Mouse (Mus musculus): ENCODE measurements around the gene Otulinl. TPM values are rescaled to one million over a fixed set of nuclear protein-coding genes. Genes with fewer than 3 reads are reported as not detected.

Gene Otulinl
- total RNA-seq, 2 experiments from 2014 or later = 1.2 to 3.6 TPM

DNA sequence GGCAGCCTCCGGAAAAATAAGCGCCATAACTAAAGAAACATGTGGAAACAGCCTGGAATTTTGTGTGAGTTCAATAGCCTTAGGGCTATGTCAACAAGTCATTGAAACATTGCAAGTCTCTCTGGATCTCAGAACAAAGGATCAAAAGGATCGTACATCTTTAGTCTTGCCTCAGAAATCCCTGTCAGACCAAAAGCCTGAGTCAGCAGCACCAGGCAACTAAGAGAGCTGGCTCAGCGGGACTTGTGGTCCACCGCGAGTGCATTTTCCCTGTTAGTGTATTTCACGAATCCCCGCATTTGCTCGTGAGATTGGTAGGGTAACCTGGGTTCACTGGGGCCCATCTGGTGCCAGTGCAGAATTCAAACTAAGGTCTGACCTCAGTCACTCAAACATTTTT lies 1.2 kb upstream of the Otulinl start:
- intact Hi-C loops (cut with DNase I) = loop anchor here (10.0 kb wide), 1 partner anchor 502 kb away; no protein-coding TSS in a partner anchor
- no peak for DNase-seq

DNA sequence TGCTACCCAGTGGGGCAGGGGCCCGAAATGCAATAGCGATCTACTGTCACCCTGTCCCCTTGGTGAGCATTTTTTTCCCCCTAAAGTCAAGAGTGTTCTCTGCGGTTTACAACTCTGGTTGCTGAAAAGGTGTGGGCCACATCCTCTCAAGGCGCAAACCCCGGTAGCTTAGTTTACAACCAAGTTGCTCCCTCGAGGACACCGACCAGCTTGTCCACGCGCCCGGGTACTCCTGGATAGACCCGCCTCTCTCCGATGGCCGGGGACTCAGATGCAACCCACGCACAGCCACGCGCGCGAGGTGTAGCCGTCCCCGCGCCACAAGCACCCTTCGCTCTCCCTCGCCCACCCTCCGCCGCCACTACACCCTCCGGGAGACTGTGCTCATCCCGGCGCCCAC lies 382 bp downstream of the Otulinl start:
- intact Hi-C loops (cut with DNase I) = loop anchor here (10.0 kb wide), 1 partner anchor 504 kb away; no protein-coding TSS in a partner anchor
- no peak for DNase-seq

DNA sequence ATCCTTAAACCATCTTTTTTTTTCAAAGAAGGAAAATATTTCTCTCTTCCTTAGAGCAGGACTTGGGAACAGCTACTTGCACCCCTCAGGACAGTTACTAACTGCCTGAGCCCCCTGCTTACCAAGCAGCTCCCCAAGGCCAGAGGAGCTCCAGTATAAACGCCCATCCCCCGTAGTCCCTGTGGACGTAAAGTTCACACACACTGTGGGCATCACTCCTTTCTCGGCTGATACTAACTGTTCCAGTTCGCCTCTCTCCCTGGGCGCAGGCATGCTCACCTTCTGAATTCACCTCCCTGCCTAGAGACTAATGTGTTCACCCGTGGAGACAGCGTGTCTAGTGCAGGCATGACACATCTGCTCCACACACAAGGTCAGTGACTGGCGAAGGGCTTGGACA lies 2.9 kb downstream of the Otulinl start:
- DNase-seq = no peak
- intact Hi-C loops (cut with DNase I) = no loop called here

DNA sequence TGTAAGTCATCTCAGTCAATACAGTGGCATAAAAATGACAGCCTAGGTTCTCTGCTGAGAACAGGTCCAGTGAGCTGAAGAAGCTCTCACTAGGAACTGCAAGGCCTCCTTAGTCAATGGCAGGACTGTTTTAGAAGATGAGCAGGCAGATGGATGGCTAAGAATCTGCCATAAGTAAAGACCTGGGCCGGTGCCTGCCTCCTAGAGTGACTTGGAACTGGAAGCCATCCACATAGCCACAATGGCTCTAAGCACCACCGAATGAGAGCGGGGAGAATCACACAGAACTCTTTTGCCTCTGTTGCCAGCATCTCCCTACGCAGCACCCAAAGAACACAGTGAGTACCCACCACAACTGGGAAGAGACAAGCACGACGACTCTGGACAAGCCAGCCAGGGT lies 3.6 kb downstream of the Otulinl start:
- intact Hi-C loops (cut with DNase I) = no loop called here

DNA sequence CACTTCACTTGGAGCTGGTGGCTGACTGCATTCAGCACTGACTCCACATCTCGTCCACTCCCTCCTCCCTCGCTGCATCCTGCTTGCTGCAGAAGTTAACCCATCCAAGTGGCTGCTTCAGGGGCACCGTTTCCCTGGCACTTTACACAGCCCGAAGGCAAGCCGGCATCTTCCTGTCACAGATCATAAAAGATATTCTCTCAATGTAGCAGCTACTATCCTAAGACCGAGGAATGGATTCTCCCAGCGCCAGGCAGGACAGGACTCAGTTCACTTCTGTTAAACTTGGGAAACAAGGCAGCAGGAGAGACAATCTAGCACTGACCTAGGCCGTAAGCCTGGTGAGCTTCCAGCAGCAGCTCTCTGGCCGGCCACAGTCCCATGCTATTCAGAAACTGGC lies 5.2 kb downstream of the Otulinl start:
- intact Hi-C loops (cut with DNase I) = no loop called here

More for the DNA sequence above, 3.6 kb downstream of the Otulinl start:
- no peak for DNase-seq

DNA sequence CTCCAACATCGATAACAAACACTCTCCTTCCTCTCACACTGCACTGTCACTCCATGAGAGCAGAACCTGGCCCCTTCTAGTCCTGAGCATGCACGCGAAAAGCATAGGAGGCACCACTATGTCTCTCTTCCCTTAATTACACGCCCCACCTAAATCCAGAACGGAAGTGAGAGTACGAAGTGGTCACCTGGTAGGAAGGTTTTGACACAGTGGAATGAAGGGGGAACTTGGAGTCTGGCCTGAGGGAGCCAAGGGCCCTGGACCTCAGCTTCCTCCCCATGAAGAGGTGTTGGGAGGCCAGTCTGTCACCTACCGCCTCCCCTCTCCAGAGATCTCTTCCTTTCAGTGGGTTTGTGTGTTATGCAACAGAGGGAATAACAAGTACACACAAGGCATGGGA lies 6.3 kb downstream of the Otulinl start:
- intact Hi-C loops (cut with DNase I) = no loop called here
- no peak for DNase-seq

More for the DNA sequence above, 5.2 kb downstream of the Otulinl start:
- no peak for DNase-seq

DNA sequence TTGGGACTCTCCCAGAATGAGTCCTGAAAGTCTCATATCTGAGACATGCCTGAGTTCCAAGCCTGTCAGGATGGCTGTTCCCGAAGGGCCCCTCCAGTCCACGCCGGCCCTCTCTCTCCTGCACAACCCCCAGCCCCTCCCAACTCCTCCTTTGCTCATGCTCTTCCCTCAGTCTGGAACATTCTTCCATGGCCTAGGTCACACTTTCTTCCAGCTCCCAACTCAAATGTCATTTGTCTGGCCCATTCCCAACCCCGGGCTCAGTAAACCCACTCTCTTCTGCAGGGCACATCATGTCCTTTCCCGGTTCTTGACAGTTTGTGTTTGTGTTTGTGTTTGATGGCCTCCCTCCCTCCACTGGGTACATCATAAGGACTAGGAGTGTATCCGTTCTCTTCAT lies 7.3 kb downstream of the Otulinl start:
- intact Hi-C loops (cut with DNase I) = no loop called here
- DNase-seq = no peak

DNA sequence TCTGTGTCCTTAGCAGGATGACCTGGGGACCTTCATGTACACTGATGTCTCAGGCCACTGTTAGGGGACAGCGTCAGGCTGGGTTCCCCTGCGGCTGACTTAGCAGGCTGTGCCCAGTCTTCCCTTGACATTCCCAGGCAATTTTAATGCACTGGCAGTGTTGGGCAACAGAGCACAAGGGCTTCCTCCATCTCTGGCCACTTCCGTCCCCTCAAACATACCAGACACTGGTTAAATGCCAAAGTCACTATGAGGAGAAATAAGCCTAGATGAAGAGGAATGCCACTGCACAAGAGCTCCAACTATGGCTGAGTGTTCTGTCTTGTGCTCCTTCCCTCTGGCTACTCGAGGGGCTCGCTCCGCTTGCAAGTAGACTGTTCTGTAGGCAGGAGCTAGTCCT lies 8.2 kb downstream of the Otulinl start:
- intact Hi-C loops (cut with DNase I) = no loop called here
- no peak for DNase-seq

DNA sequence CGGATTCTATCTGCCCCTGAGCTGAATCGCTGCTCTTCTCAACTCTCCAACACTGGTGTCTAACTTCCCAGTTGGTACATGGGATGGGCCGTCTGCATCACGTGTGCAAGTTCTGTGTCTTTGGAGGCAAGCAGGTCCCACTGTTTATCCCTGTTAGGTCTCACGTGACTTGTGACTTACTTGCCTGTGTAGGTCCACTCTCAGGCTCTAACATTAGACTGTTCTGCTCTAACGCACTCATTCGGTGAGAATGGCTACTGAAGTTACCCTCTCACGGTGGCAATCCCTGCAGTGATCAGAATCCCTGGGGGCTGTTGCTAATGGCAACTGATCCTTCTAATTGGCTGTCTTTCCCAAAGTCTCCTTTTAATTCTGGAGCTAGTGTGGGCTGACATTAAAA lies 9.1 kb downstream of the Otulinl start:
- DNase-seq = no peak
- intact Hi-C loops (cut with DNase I) = no loop called here

DNA sequence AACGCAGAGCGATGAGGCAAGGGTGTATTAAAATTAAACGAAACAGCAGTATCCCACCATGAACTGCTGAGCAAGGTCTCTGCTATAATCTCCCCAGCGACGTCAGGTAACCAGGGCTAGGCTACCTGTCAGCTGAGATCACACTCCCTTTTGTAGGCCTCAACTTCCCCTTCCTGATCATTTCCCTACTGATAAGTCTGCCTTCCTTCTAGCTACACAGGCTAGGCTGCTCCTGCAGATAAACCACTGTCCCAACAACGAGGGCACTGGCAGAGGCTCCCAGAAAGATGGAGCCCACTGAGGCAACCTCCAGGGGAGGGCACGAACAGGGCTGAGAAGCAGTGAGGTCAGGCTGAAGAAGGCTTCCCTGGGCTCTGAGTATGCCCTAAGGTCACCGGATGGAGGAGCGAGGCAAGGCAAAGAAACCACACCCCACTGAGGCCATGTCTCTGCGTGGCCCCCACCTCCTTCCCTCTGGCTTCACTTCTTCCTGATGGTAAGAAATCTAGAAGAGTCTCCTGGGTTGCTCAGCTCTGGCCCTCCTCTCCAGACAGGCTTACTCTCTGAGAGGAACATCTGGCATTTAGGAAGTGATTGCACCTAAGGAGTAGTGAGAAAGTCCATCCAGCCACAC lies 9.7 kb downstream of the Otulinl start:
- intact Hi-C loops (cut with DNase I) = no loop called here
- DNase-seq = no peak

DNA sequence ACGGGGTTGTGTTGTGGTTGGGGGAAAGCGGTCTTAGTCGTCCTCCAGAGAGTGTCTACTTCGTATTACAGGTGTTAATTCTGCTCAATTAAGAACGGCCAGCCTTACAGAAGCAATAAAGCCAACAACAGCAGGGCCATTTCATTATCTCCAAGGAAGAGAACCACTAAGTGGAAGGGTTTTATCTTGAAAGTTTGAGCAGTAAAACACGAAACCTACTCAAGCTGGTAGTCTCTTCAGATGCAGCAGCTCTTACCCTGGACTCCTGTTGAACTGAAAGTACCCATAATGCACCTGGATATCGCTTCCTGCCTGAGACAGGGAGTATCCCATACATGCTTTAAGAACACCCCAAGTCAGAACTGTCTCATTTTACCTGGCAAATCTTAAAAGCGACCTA lies 10.7 kb downstream of the Otulinl start:
- DNase-seq = no peak
- intact Hi-C loops (cut with DNase I) = no loop called here

DNA sequence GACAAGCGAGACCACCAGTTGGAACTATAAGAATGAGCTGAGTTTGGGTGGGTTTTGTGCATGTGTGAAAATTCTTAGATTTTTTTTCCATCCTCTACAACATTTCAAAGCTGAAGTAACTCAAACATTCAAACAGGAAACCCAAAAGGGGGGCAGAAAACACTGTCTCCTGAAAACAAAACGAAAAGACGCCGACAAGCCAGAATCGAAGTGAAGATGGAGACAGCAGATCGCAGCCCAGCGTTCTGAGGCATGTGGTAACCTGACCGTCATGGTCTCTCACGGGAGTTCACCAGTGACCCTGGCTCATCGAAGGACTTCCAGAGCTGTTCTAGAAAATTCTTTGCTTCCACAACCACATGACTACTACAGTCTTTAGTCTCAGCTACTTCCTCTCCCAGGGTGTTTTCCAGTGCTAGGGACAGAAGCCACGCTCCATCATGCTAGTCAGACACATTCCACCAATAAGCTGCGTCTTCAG lies 11.4 kb downstream of the Otulinl start:
- DNase-seq = no peak
- intact Hi-C loops (cut with DNase I) = no loop called here

DNA sequence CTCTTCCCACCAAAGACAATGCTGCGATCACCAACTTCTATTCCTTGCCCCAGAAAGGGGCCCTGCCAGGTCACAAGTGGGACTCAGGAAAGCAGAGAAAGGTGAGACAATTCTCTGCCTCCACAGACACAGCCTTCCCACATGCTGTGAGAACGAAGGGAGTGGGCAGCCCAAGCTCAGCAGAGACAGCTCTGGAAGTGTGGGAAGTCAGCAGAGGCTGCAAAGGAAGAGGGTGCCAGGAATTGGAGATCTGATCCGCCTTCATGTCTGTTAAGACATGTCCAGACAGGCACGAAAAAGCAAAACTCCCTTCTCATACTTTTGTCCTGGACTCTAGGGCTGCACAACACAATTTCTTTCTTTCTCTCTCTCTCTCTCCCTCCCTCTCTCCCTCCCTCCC lies 12.1 kb downstream of the Otulinl start:
- intact Hi-C loops (cut with DNase I) = no loop called here
- DNase-seq = no peak

DNA sequence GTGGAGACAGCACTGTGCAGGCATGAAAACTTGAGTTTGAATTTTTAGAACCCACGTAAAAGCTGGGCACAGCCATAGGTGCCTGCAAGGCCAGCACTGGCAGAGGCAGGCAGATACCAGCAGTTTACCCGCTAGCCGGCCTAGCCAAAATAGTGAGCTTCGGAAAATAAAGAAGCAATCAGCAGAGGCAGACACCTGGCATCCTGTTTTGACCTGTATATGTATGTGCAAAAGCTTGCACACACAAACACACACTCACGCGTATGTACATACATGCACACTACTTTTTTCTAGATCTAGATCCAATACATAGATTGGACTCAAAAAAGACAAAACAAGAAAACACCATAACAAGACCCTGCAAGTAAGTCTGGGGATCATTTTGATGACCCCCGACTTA lies 12.8 kb downstream of the Otulinl start:
- DNase-seq = no peak
- intact Hi-C loops (cut with DNase I) = no loop called here

DNA sequence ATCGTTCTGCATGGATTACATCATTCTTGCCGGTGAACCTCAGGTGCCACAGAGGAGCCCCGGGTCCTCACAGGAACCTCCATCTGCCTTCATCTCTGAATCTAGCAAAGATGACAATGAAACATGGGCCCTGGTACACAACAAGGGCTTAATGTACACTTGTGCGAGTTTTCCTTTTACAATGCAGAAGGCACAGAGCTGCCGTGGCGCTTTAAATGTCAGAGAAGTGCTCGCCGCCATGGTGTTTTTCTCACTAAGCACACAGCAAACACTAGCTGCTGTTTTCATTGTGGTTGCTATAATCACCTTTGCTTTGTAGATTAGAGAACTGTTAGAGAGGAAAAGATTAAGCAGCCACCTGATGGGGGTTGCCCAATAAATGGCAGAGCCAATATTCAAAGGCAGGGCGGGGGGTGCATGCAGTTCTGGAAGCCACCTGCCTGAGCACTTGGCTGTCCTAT lies 13.3 kb downstream of the Otulinl start:
- intact Hi-C loops (cut with DNase I) = no loop called here
- no peak for DNase-seq

DNA sequence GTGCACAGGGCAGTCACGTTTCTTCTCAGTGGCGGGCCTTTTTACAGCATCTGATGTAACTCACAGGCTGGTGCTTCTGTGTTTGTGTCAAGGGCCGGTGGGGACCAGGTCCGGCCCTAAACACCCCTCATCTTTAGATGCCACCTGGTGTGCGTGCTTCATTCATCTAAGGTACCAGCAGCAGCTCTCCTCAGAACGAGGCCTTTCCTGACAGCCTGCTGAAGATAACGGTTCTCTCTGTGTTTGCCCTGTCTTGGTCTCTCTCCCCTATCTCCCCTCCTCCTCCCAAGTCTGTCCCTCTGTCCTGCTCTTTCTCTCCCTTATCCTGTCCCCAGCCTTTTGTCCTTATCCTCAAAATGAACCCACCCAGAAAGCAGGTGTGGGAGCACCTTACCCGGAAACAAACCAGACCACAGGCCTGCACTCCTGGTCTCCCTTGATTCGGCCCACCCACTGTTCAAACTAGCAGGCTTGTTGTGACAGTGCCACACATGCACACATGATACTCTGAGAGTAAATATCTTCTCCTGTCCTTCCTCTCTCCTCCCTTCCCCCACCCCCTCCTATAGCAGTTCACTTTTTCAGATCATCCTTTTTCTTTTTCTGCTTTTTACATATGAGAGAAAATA lies 14.4 kb downstream of the Otulinl start:
- no peak for DNase-seq
- intact Hi-C loops (cut with DNase I) = no loop called here

DNA sequence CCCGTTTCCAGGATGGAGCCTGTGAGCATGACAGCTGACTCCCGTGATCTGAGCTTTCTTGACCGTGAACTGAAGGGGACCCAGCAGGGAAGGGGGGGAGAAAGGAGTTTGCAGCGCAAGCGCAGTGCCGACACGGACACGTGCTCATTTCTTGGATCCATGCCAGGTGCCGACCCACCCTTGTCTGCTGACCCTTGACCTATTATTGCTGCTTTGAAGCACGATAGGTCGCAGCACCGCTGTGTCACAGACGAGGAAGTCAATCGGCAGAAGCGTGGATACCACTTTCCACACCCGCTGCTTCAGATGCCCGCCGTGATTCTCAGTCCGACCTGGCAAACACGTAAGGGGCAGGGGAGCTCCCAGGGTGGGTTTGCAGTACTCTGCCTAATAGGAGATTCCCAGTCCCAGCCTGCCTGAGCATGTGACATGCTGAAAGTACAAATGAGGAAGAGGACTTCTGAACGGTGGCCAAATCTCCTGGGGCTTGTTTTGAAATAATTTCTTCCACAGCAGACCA lies 15.9 kb downstream of the Otulinl start:
- DNase-seq = peak in 1 of 2 experiments; percentile 23
- intact Hi-C loops (cut with DNase I) = no loop called here

DNA sequence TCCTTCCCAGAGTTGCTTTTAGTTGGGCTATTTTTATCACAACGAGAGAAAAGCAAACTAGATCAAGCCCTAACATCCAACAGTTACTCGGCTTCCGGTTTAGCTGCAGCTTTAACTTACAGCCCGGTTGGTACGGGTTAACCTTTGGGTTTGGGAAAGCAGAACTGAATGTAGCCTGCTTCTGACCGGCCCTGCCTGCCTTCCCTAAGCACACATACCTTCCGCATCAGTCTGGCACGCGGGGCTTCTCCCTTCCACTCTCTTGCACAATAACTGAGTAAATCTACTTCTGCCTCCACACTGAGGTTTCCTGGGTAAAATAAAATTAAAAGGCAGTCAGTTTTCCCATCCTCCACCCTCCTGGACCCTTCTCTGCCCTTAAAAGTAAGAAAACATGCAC lies 17.3 kb downstream of the Otulinl start:
- no peak for DNase-seq
- intact Hi-C loops (cut with DNase I) = no loop called here

DNA sequence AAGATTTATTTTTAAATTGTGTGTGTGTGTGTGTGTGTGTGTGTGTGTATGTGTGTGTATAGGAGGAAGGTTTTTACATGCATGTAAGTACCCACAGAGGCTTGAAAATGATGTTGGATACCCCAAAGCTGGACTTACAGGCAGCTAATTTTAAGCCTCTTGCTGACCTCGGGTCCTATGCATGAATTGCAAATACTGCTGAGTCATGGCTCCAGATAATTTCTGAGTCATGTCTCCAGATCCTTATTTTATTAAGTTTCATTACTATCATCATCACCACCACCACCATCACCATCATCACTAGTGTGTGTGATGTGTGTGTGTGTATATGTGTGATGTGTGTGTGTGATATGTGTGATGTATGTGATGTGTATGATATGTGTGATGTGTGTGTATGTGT lies 18.7 kb downstream of the Otulinl start:
- intact Hi-C loops (cut with DNase I) = no loop called here
- no peak for DNase-seq

DNA sequence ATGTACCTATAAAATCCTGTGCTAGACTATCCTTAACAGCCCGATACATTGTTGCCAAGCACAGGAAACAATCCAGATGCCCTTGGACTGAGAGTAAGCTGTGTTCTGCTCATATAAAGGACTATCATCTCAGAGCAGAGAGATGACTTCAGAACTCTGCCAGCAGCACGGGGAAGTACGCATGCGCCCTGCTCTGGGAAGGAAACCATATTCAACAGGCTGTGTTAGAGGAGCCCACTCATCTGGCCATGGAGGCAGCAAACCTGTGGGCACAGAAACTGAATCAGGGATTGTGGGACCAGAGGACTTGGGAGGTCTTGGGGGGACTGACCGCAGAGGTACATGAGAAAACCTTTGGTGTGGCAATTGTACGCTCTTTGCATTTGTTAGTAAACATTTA lies 19.7 kb downstream of the Otulinl start:
- DNase-seq = no peak
- intact Hi-C loops (cut with DNase I) = no loop called here

DNA sequence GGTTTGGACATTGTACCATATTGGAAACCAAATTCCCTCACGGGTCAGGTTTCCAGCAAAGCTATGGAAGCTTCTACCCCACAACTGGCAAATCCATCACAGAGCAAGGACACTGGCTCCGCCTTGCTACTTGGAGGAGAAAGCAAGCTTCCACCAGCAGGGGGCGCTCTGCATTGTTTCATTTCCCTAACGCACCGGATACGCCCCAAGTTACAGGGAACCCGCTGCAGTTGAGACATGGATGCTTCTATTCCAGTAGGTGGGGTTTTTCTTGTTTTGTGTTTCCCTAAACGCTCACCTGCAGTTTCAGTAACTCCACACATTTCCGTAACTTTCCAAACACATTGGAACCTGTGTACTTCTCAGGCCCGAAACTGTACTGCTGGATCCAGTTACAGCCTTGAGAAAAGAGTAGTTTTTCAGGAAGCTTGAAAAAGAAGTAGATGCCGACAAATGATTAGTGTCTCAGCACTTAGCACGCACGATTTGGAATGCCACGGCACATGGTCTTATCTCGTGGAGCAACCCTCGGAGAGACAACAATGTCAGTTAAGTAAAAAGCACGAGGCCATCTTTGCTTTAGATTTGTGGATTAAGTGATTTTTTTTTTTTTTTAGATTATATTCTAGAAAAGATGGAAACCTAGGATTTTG lies 21.7 kb downstream of the Otulinl start:
- peak; percentile 87 to 94 for DNase-seq
- intact Hi-C loops (cut with DNase I) = loop anchor here (2.0 kb wide), 2 partner anchors 55 to 191 kb away; no protein-coding TSS in a partner anchor

DNA sequence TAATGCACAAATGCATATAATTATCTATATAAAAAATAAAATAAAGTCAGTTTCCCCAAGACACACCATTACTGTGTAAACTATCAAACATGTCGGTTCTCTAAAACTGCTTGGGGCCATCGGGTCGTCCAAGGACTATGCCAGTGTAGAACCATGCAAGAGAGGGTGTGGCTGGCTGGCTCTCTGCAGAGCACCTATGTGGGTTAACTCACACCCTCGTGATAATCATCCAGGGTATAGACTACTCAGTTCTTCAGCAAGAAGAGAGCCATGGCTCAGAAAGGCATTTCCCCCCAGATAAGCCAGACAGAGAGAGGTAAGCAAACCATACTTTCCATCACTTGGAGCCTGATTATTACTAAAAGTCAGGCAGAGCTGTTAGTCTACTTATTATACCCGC lies 22.2 kb downstream of the Otulinl start:
- no peak for DNase-seq
- intact Hi-C loops (cut with DNase I) = loop anchor here (2.0 kb wide), 2 partner anchors 56 to 192 kb away; no protein-coding TSS in a partner anchor
